Mouse (Mus musculus) neural tube, embryonic 13.5 days (tissue): ENCODE data around the gene Klhl30. TPM values are rescaled to one million over a fixed set of nuclear protein-coding genes. Genes with fewer than 3 reads are reported as not detected.

Experiments used
- ATAC-seq: fragments of 200-750 bp; cut with Nextera tagmentation; 2 replicates; pipeline ENCODE4 v1.8.0; 2017; ENCODE audit warnings: low read depth, mild to moderate bottlenecking, moderate TSS enrichment, moderate library complexity
- H3K27ac ChIP-seq: fragments of 300-500 bp; sonication (generic); replicated peaks from 2 replicates; pipeline ENCODE4 v1.5.1; 2015; ENCODE audit warnings: moderate library complexity, mild to moderate bottlenecking, inconsistent platforms
- H3K27me3 ChIP-seq: fragments of 300-500 bp; sonication (generic); 2 replicates; pipeline ENCODE4 v1.6.1; 2015; ENCODE audit warnings: mild to moderate bottlenecking, inconsistent platforms
- H3K36me3 ChIP-seq: fragments of 300-500 bp; sonication (generic); 2 replicates; pipeline ENCODE4 v1.6.1; 2015; ENCODE audit warnings: mild to moderate bottlenecking, inconsistent platforms
- H3K4me1 ChIP-seq: fragments of 300-500 bp; sonication (generic); replicated peaks from 2 replicates; pipeline ENCODE4 v1.6.1; 2015; ENCODE audit warnings: inconsistent platforms
- H3K4me2 ChIP-seq: fragments of 300-500 bp; sonication (generic); 2 replicates; pipeline ENCODE4 v1.6.1; 2015; ENCODE audit warnings: inconsistent platforms, mild to moderate bottlenecking, moderate library complexity
- H3K4me3 ChIP-seq: fragments of 300-500 bp; sonication (generic); 2 replicates; pipeline ENCODE4 v1.5.1; 2015; ENCODE audit warnings: mild to moderate bottlenecking, inconsistent platforms
- H3K9ac ChIP-seq: fragments of 300-500 bp; sonication (generic); 2 replicates; pipeline ENCODE4 v1.6.1; 2015; ENCODE audit warnings: moderate library complexity, mild to moderate bottlenecking, inconsistent platforms
- H3K9me3 ChIP-seq: fragments of 300-500 bp; sonication (generic); 2 replicates; pipeline ENCODE4 v1.6.1; 2016; ENCODE audit warnings: inconsistent platforms
- WGBS: fragments of 180-500 bp; shearing (Covaris S2); methylation state at CpG from one replicate; pipeline ENCODE4 v1.1.7; 2015; 5-methylcytosine and 5-hydroxymethylcytosine counted together
- polyA plus RNA-seq: library from polyadenylated mRNA; unstranded; fragments of >200 nt; fragmentation: Nextera tagmentation; extraction: Ambion mirVana; gene quantifications from 2 replicates; pipeline ENCODE4 v1.2.1, GENCODE M21; 2015

Gene Klhl30
- polyA plus RNA-seq, 1 experiment from 2014 or later = 0.25 TPM

DNA sequence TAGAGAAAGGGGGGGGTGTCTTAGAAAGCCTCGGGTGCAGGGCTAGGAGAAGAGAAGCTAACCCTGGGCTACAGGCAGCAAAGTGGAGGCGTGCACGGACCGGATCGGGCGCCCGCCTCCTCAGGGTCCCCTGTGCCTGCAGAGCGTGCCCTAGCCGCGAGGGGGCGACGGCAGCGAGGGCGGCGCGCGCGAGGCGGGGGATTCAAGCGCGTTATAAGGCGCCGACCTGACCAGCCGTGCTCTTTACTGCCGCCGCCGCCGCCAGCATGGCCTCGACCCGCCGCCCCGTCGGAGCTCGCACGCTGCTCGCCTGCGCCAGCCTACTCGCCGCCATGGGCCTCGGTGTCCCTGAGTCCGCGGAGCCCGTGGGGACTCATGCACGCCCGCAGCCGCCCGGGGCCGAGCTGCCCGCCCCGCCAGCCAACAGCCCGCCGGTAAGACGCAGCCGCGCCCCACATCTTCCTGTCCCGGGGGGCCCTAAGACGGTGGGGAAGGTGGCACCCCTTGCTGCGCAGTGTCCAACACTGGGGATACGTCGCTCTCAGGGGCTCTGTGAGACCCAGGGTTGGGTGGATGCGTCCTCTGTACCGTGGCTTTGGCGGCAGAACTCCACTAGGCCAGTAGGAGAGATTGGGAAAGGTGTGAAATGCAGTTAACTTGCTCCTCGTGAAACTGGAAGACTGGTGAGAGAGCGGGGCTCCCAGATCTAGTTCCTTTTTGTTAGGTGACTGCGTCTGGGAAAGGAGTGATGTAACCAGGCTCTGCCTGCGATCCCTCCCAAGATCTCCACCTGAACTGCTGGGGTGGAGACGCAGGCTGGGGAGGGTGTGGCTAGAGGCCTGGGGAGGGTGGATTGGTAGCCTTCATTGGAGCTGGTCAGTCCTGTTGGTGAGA is 15.6 kb downstream of the Klhl30 start, which contains the start of gene Erfe:
Gene Erfe, plus strand, starts transcription at position 216 of the 894 bp plus-strand sequence.
- Histone ChIP-seq H3K9ac (peak within 1 kb of the TSS; percentile 57), H3K27ac (no peak within 1 kb of the TSS), H3K4me3 (peak within 1 kb of the TSS; percentile 36), H3K4me1 (peaks cover 11% of the 10 kb centered on the region), H3K4me2 (peak within 1 kb of the TSS; percentile 67), H3K27me3 (peaks cover 32% of the 10 kb centered on the region), H3K36me3 (peaks cover 17% of the 10 kb centered on the region), H3K9me3 (peaks cover 5% of the 10 kb centered on the region)
- peak; percentile 54; the same call in 1 of the 2 replicates for ATAC-seq
- WGBS = 1% methylated on average over 62 of the region's 68 CpGs

GRCm38 (mm10) chr1:91367295-91367694 is 16.5 kb downstream of the Klhl30 start:
- H3K9me3 ChIP-seq = peaks cover 5% of the 10 kb centered on the region
- no peak overlapping the region for H3K4me2 ChIP-seq
- WGBS = 93% methylated on average over 3 of the region's 3 CpGs
- no peak overlapping the region for H3K27ac ChIP-seq
- peaks cover 32% of the 10 kb centered on the region for H3K27me3 ChIP-seq
- peaks cover 25% of the 10 kb centered on the region for H3K36me3 ChIP-seq
- H3K4me1 ChIP-seq = peaks cover 11% of the 10 kb centered on the region
- H3K9ac ChIP-seq = no peak overlapping the region
- no peak overlapping the region for H3K4me3 ChIP-seq
- ATAC-seq = no peak

GRCm38 (mm10) chr1:91369408-91369807 is 18.6 kb downstream of the Klhl30 start:
- Histone ChIP-seq H3K27me3 (peaks cover 32% of the 10 kb centered on the region), H3K9ac (no peak overlapping the region), H3K4me2 (no peak overlapping the region), H3K36me3 (peaks cover 46% of the 10 kb centered on the region), H3K9me3 (0 out of 2 replicates have a peak, but pooled peaks cover 2% of the 10 kb centered on the region), H3K4me1 (peaks cover 11% of the 10 kb centered on the region), H3K4me3 (no peak overlapping the region), H3K27ac (no peak overlapping the region)
- 79% methylated on average over 4 of the region's 4 CpGs for WGBS
- ATAC-seq = no peak

GRCm38 (mm10) chr1:91370055-91370454 is 19.2 kb downstream of the Klhl30 start:
- Histone ChIP-seq H3K36me3 (peaks cover 53% of the 10 kb centered on the region), H3K4me2 (no peak overlapping the region), H3K4me3 (no peak overlapping the region), H3K27ac (no peak overlapping the region), H3K9ac (no peak overlapping the region), H3K9me3 (no peaks in the 10 kb centered on the region), H3K27me3 (peaks cover 30% of the 10 kb centered on the region), H3K4me1 (peaks cover 11% of the 10 kb centered on the region)
- no peak for ATAC-seq
- WGBS = 80% methylated on average over 23 of the region's 23 CpGs

- no peak for ATAC-seq
- H3K27me3 ChIP-seq = 0 out of 2 replicates have a peak, but pooled peaks cover 2% of the 10 kb centered on the region
- 92% methylated on average over 6 of the region's 6 CpGs for WGBS
These were observed 22.6 kb downstream of the Klhl30 start for GRCm38 (mm10) chr1:91373414-91373835.

DNA sequence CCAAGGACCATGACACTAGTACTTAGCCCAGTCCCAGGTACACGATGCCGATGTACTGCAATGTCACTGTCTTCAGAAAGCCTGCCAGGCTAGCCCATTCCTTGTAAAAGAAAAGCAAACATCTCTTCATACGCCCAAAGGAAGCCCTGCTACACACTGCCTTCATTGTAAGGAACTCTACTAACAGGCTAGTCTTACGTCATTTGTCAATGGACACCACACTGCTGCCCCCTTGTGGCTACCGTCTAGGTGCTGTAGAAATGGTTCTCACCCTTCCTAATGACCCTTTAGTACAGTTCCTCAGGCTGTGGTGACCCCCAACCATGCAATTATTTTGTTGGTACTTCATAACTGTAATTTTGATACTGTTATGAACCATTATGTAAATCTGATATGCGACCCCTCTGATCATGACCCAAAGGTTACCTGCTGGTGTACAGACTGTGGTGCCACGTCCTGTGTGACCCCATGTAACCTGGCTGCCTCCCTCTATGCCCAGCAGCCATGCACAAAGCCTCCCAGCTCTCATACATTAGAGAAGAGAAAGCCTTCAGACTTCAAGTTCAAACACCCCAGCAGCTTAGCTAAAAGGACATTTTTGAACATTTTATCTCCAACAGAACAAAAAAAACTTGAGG is 29.8 kb downstream of the Klhl30 start:
- WGBS = 58% methylated on average over 7 of the region's 7 CpGs
- Histone ChIP-seq H3K36me3 (peaks cover 96% of the 10 kb centered on the region), H3K4me3 (no peak overlapping the region), H3K27me3 (no peaks in the 10 kb centered on the region), H3K9me3 (no peaks in the 10 kb centered on the region), H3K4me2 (no peak overlapping the region), H3K9ac (no peak overlapping the region), H3K4me1 (no peaks in the 10 kb centered on the region), H3K27ac (no peak overlapping the region)
- peak; percentile 53; the same call in 1 of the 2 replicates for ATAC-seq

More at GRCm38 (mm10) chr1:91373414-91373835, 22.6 kb downstream of the Klhl30 start:
- Histone ChIP-seq H3K27ac (no peak overlapping the region), H3K9me3 (no peaks in the 10 kb centered on the region), H3K4me2 (no peak overlapping the region), H3K9ac (no peak overlapping the region), H3K36me3 (peaks cover 87% of the 10 kb centered on the region), H3K4me3 (no peak overlapping the region), H3K4me1 (no peaks in the 10 kb centered on the region)

DNA sequence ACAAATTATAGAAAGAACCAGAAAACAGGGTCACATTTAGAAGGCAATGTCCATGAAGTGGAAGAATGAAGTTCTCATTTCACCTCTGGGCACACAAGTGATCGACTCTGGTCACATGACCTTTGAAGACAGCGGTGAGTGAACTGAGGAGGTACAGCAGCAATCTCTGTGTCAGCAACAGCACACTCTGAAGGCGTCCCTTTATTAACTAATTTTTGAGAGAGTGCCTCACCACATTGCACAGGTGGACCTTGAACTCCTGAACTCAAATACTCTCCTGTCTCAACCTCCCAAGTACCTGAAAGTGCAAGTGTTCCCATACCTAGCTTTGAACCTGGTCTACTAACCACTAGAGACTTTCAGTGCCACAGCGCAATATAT is 30.3 kb downstream of the Klhl30 start:
- Histone ChIP-seq H3K9me3 (no peaks in the 10 kb centered on the region), H3K27me3 (no peaks in the 10 kb centered on the region), H3K9ac (no peak overlapping the region), H3K36me3 (peaks cover 94% of the 10 kb centered on the region), H3K4me1 (no peaks in the 10 kb centered on the region), H3K4me2 (no peak overlapping the region), H3K27ac (no peak overlapping the region), H3K4me3 (no peak overlapping the region)
- WGBS = 94% methylated on average over 4 of the region's 4 CpGs
- ATAC-seq = no peak

- H3K4me3 ChIP-seq = no peak overlapping the region
- ATAC-seq = no peak
- H3K4me1 ChIP-seq = peaks cover 7% of the 10 kb centered on the region
- H3K27ac ChIP-seq = no peak overlapping the region
- WGBS = 91% methylated on average over 5 of the region's 5 CpGs
- H3K9ac ChIP-seq = no peak overlapping the region
- H3K27me3 ChIP-seq = no peaks in the 10 kb centered on the region
- no peak overlapping the region for H3K4me2 ChIP-seq
- peaks cover 75% of the 10 kb centered on the region for H3K36me3 ChIP-seq
- H3K9me3 ChIP-seq = no peaks in the 10 kb centered on the region
These were observed 39.6 kb downstream of the Klhl30 start for GRCm38 (mm10) chr1:91390369-91390768.

DNA sequence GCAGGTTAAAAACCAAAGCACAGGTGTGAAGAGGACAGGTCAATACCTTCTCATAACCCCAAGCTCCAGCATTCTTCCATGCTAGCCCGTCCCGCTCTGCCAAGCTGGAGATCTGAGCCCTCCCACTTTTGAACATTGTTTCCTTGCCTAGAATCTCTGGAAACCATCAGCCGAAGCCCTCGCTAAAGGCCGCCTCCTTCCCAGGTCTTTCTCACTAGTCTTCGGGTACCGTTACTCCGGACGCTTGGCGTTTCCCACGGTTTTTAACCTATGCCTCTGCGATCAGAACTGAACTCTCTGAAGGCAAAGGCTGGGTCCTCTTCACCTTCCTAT is 47.1 kb downstream of the Klhl30 start:
- H3K9ac ChIP-seq = peak overlapping the region; percentile 91
- H3K4me2 ChIP-seq = peak overlapping the region; percentile 85
- H3K4me3 ChIP-seq = peak overlapping the region; percentile 75
- H3K27me3 ChIP-seq = no peaks in the 10 kb centered on the region
- H3K9me3 ChIP-seq = no peaks in the 10 kb centered on the region
- peak overlapping the region; percentile 92 for H3K27ac ChIP-seq
- peak; percentile 4; the same call in 1 of the 2 replicates for ATAC-seq
- H3K36me3 ChIP-seq = peaks cover 20% of the 10 kb centered on the region
- H3K4me1 ChIP-seq = peaks cover 33% of the 10 kb centered on the region
- WGBS = 2% methylated on average over 12 of the region's 12 CpGs

- Histone ChIP-seq H3K27ac (peak within 1 kb of the TSS; percentile 92), H3K9ac (peak within 1 kb of the TSS; percentile 91), H3K36me3 (peaks cover 14% of the 10 kb centered on the region), H3K4me2 (peak within 1 kb of the TSS; percentile 85), H3K9me3 (no peaks in the 10 kb centered on the region), H3K27me3 (no peaks in the 10 kb centered on the region), H3K4me3 (peak within 1 kb of the TSS; percentile 75), H3K4me1 (peaks cover 33% of the 10 kb centered on the region)
- under 1% methylated on average over 71 of the region's 91 CpGs for WGBS
- ATAC-seq = peak; percentile 96
These were observed 47.6 kb downstream of the Klhl30 start, which contains the start of gene Ilkap for GRCm38 (mm10) chr1:91398260-91399062. Gene Ilkap (minus strand): TSS chr1:91398815.

- Histone ChIP-seq H3K4me2 (no peak overlapping the region), H3K27me3 (no peaks in the 10 kb centered on the region), H3K27ac (no peak overlapping the region), H3K4me1 (no peaks in the 10 kb centered on the region), H3K9ac (no peak overlapping the region), H3K4me3 (no peak overlapping the region), H3K36me3 (no peaks in the 10 kb centered on the region), H3K9me3 (no peaks in the 10 kb centered on the region)
- ATAC-seq = no peak
- 35% methylated on average over 1 of the region's 1 CpGs for WGBS
These were observed 54.2 kb downstream of the Klhl30 start for GRCm38 (mm10) chr1:91404976-91405375.
